Mouse (Mus musculus) urinary bladder, postnatal 14 days (tissue): ENCODE results near the gene Grap2.

ENCODE experiments used
- DNase-seq: peaks from one replicate; pipeline ENCODE4 v3.0.0; 2021; ENCODE audit warnings: low spot score

Gene Grap2

DNA sequence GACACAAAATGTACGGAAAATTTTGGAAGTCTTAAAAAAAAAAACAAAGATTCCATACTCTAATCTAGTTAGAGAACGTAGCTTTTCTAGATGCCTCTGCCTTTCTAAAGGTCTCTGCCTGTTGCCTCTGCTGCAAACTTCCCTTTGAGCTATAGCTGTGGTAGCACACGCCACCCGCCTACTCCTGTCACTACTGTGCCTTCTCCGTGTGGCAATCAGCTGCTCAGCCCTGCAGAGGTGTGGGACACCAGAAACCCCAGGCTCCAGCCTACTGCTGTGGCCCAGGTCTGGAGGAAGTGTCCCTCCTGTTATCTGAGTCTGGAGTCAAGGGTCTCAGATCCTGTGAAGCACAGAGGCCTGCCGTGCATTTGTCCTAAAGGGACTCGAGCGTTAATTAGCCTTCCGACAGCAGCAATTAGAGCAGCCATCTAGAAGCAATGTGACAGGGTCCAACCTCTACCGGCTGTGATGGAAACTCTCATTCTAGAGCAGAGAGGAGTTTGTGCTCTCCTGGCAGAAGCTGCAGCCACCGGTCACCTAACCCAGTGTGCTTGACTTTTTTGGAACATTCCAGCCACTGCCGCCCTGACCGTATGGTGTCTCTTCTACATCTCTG, 64.5 kb downstream of the Grap2 start:
- no peak for DNase-seq

DNA sequence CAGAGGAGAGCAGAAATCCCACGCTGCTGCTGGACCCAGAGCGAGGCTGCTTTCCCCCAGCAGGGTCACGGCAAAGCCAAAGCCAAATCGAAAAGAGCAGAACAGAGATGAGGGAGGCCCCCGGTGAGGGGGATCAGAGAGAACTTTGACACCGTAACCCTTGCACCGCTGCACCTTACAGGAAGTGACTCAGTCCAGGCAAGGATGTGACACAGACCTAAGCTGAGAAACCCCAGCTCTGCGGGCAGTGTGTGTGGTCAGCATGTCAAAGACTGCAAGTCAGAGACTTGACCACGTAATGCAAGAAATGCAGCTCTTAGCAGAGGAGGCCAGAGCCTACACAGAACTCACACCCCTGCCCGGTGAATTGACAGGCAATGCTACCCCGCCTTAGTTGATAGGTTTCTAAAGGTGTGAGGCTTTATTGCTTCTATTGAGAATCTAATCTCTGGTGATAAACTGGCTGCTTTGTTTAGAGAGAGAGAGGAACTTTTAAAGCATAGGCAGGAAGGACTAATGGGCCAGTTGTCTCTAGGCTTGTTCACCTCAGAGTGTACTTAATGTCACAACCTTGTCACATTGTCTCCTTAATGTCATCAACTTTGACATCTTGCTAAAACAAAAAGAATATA, 66.8 kb downstream of the Grap2 start:
- no peak for DNase-seq

DNA sequence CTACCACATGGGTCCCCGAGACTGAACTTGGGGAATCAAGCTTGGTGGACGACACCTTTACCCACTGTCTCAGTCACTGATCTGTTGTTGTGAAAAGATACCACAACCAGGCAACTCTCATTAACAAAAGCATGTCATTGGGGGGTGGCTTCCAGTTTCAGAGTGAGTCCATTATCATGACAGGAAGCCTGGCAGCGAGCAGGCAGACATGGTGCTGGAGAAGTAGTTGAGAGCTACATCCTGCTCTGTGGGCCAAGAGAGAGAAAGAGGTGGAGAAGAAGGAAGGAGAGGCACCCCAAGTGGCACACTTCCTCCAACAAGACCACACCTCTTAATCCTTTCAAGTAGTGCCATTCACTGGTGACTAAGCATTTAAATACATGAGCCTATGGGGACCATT, 67.5 kb downstream of the Grap2 start:
- DNase-seq: no peak

DNA sequence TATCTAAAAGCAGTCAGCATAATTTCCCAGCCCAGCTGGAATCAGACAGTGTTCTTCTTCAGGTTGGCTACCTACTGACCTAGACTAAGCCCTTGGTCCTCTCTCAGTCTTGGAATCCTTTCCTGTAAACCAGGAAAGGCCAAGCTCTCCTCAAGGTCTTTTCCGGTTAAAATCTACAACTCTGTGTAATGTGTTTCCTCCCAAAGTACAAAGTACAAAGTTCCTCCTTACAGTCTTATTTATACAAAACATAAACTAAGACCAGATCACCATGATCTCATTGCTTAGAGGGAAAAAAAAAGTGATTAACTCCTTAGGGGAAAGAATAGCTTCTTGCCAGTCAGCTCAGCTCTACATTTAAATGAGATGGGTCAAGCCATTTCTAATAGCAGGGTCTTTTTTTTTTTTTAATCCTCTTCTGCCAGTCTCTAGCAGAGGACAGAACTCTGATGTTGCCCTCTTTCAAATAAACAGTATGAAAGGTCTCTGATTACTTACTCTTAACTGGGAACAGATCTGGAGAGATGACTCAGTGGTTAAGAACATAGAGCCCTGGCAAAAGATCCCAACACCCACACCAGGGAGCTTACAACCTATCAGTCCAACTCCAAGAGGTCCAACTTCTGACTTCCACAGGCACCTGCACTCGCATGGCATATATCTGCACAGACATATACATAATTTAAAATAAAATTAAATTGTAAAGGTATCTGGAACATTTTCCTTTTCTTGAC, 69.5 kb downstream of the Grap2 start:
- no peak for DNase-seq

DNA sequence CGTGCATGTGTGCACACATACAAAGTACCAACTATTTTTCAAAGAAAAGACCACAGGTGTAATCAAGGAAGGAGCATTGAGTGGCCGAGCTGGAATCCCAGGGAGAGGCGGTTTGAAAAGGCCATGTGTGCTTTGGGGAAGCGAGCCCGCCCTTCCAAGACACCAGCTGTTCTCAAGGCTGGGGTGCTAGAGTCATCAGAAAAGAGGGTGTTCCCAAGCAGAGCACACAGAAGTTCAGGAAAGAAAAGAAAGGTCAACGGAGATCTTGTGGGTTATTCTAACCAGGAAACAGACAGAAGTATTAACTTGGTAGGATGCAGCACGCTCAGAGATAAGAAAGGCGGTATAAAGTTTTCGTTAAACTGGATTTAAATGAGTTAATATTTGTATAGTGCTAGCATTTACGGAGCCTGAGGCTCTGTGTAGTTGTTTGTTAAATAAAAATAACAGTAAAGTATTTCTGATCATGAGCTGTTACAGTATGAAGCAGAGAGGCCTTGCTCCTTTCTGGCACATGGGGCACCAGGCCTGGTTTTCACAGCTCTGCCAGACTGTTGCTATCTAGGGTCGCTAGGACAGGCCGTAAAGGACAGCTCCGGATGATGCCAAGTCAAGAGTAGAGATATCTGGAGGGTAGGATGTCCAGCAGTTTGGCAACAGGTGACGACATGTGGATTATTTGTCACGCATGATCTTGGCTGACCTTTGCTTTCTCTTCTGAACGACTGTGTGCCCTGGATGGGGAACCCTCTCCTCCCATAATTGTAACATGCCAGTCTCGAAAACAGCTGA, 72.8 kb downstream of the Grap2 start:
- DNase-seq: no peak

DNA sequence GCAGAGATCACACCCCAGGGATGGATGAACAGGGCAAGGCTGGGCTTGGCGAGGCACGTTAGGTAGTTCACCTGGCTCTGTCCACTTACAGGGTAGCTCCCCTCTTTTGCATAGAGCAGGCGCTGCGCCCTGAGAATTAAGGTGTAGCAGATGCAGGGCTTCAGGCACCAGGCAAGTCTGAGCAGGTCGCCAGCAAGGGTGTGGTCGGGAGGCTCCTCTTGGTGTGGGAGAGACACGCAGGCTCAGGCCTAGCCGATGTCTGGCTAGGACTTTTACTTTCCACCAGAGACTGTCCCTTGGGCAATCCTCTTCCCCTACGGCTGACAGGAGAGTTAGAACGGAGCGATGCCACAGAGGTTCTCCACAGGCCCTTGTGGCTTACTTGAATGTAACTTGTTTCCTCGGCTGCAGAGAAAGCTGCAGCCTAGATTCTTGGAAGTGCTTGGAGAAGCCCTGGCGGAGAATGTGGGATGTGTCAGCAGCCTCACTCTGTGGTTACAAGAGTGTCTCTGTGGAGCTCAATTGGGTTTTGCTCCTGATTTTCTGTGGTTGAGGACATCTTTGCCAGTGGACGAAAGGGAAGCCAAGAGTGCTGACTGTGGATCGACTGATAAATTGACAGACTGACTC, 76.7 kb downstream of the Grap2 start:
- DNase-seq: peak; percentile 78

DNA sequence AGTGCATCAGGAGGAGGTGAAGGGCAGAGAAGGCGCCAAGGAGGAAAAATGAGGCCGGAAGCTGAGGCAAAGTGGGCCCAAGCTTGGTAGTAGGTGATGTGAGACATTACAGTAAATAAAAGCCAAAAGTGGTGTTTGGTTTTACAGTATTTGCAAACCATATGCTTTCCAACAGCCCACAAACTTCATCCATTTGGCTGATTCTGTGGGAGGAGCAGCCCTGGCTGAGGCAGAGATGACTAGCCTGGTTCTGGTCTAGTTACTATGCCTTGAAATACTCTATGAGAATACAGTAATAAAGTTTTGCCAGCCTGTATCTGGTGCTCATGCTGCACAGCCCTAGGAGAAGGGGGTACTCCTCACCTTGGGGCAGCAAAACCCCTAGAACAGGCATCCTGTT, 78.0 kb downstream of the Grap2 start:
- DNase-seq: no peak

DNA sequence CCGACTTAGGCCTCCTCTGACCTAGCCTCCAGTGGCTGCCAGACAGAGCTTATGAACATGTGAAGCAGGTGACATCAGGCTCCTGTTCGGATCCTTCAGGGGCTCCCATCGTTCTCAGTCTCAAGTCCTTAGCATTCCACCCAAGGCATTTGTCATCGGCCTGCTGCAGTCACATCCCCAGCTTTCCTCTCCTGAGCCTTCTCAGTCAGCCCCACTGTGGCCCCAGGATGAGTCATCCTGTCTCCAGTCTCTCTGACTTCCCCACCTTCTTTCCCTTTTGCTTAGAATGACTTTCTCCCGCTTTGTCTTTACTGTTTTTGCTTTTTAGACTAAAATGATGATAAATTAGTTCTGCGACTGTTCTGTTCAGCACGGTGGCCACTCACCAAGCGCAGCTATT, 81.5 kb downstream of the Grap2 start:
- DNase-seq: no peak

DNA sequence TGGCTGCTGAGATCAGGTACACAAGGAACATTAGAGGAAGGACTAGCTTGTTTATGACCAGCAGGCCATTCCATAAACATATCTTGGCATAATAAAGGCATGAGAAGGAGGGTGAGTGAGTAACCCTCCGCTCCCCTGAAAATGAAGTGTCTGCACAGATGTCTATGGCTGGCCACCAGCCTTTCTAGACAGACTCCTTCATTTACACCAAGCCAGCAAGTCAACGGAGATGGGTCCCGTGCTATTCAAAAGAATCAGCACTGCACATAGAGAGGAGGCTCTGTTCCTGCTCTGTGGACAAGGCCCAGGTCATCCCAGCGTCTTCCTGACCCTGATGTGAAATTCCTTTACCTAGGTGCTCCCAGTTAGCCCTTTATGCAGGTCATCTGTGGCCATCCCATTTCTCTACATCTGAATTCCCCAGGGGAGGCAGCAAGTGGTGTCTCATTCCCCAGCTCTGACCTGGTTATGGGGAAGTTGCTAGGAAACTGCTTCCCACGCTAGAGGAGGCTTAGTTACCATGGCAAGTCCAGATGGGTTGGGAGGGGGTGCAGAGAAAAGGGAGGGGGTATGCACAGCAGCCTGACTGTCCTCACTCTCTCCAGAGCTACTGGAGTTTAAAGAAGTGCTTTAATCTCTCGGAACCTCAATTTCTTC, 86.5 kb downstream of the Grap2 start:
- no peak for DNase-seq

DNA sequence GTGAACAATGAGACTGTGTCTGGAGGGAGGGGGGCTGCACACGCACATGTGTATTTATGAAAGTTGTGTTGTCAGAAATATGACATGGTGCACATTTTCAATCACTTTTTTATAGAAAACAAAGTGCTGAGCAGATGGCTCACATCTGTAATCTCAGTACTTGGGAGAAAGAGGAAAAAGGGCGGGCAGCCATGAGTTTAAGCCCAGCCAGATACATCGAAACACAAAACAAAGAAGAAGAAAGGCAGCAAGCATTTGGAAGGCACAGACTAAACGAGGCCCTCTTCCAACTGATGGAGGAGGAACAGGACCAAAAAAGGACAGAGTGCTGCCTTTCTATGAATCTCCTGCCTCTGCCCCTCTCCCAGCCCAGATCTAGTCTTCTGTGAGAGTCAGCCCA, 88.6 kb downstream of the Grap2 start:
- no peak for DNase-seq

DNA sequence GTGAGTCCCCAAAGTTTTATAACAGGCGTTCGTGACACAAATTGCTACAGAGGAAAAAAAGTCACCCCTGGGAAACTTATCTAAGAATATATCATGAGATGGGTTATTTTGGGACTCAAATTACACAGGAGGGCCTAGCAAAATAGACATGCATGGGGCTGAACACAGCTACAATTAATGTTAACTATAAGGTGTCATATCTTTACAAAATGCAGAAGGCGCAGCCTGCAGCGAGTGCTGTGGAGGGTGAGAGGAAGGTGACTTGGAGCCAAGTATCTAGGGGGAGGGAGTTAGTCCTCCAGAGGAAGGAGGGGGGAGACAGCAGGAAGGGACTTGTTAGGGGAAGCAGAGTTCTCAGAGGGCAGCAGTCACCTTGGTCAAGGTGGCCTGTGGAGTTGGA, 92.0 kb downstream of the Grap2 start:
- no peak for DNase-seq

DNA sequence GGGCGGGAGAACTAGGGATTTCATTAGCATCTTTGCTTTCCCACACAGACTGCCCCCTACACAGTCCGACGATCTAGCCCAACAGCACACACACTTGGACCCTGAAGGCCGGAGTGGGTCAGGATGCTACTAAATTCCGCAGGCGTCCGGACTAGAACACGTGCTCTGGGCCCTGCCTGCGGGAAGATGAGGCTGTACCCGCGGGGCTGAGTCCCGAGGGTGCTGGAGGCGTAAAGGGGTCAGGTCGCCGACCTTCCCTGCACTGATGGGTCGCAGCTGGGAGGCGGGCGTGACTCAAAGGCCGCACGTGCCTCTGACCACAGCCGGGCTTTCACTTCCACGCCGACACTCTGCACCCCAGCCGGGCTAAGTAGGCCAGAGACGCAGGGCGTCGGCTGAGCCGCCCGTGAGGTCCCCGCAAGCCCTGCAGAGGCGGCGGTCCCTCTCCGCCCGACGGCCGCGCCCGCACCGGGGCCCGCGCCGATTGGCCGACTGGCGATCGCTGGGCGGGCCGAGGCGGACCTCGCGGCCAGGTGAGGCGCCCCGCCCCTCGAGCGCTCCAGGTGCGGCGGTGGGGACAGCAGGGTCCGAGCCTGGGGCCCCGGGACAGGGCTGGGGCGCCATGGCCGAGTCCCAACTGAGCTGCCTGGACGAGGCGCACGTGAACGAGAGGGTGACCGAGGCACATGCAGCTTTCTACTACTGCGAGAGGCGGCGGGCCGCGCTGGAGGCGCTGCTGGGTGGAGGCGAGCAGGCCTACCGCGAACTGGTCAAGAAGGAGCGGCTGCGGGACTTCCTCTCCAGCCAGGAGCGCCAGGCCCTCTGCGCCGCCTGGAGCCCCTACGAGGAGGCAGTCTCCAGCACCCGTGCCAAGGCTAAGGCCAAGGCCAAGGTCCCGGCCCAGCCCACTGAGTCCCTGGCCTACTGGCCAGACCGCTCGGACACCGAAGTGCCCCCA, 99.2 kb downstream of the Grap2 start, which contains the start of gene Fam83f:
Fam83f (plus strand) TSS at position 553 of the 958 bp plus-strand sequence.
- DNase-seq: peak; percentile 76

DNA sequence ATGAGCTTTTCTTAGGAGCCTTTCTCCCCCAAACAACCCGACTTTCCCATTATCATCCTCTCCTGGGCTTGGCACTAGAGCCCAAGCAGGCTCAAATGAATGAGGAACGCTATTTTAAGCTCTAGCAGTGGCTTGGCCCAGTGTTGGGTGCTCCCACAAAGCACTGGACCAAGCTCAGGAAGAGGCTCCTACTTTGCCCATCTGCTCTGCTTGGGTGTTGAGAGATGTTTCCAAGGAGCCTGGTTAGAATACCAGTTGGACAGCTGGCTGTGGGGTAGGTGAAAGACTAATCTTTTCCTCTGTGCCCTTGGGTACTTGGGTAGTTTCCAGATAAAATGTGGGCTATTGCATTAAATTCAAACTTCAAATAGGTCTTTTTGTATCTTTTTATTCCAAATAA, 100.4 kb downstream of the Grap2 start:
- DNase-seq: no peak

DNA sequence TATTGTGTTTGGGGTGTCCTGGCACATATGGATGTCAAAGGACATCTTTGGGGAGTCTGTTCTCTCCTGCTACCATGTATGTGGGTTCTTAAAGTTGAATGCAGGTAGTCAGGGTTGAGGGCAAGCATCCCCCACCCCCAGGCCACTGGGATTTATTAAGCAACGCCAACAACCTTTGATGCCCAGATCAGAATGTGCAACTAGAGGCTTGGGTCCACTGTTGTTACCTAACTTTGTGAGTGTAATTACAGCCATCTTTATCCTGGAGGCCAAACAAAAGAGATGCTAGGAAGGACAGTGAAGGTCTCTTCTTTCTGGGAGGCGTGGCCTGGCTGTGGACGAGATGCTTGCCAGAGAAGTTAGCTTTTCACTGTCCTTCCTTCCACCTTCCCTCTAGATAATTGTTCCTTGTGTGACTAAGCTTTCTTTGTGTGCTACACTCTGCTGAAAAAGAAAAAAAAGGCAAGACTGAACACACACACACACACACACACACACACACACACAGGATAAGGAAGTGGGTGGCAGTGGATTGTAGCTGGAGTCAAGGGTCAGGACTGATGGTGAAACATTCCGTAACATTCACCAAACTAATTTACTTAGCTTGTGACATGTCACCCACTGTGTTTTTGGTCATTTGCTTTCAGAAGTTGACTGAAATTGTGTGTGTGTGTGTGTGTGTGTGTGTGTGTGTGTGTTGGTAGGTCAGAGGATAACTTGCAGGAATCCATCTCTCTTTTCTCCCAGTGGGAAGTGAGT, 101.1 kb downstream of the Grap2 start:
- DNase-seq: no peak

DNA sequence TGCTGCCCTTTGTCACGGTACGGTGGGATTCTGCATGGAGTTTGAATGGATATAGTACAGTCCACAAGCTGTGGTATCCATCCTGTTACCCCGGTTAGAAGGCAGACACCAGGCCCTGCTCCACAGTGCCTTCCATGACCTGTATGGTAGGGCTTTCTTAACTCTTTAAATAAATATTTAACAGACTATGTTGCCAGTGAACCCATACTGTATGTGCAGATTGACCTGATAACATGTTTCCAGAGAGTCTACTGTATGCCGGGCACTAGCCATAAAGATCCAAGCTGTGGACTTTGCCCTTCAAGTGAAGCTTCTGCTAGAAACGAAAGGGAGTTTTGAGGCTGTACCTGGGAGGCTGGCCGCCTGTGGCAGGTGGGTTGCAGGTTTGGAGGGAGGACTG, 102.3 kb downstream of the Grap2 start:
- no peak for DNase-seq

DNA sequence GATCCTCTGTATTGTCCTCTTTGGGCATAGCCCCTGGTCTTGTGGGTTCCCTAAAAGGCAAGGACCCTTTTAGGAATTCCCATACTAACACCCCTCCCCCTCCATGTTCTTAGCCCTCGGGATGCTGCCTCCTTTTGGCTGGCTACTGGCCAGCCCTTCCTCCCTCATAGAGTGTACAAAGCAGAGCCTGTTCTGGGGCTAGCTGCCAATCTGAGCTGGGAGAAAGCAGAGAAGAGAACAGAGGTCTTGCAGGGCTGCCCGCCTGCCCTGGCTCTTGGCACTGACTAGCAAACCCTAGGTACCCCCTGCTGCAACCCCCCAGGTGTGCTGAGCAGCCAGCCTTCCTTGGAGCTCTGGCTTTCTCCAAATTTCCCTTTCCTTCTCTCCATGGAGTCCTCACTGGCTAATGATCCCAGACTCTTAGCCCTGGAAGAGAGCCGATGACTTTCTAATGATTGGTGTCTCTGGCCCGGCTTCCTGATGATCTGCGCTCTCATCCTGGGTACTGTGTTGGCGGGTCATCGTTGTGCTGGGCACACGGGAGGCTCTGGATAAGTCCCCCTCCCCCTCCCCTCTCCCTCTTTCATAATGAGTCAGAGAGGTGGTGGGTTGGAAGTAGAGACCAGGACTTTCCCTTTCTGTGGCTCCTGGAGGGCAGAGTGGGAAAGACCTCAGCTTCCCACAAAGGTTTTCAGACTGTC, 107.3 kb downstream of the Grap2 start:
- DNase-seq: peak; percentile 70

DNA sequence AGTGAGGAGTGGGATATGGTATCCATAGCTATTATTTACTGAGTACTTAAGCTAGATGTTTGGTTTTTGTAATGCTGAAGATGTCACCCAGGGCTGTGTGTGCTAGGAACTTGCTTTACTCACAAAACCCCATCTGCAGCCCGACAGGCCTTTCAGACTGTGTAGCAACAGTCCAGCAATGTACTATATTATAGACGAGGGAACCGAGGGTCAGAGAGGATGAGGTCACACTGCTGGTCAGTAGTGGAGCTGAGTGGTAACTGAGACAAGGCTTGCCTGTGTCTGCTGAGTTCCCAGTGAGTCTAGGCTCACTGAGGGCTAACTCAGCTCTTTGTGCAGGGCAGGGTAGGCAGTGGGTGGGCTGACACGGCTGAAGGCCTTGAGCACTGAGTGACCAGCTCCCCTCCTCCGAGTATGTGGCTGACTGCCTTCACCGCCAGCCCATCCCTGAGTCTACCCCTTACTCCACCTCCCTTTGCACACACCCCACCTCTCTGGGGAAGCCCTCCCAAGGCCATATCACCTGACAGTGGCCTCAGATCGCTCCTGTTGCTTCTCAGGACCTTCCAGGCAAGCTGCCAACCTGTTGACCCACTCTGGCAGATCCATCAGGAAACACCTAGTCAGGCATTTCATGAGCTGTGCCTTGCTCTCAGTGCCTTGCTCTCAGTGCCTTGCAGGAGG, 108.1 kb downstream of the Grap2 start:
- DNase-seq: peak; percentile 75

DNA sequence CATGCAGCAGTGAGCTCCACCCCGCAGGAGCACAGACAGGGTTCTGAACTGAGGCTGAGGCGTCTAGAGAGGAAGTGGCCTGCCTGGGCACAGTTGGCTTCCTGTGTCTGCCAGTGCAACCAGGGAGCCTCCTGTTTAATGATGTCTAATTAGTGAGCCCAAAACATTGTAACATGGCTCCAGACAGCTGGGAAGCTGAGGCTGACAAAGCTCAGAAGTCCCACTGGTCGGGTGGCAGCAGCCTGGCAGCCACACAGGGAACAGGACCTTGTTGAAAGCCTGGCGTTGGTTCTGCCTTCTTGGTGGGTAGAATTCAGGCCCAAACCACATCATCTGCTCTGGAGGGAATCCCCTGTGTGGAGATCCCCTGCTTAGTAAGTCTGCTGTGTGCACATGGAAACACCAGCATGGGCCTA, 109.1 kb downstream of the Grap2 start:
- DNase-seq: no peak
